Mouse (Mus musculus): ENCODE results near the gene Arl15.

The Arl15 gene

GRCm38 (mm10) chr13:113800246-113800645 is 5.9 kb downstream of the Arl15 start:
- no peak for DNase-seq (ENCODE audit: low read depth, low spot score)

- no peak for DNase-seq (ENCODE audit: low read depth, low spot score)
Observed at GRCm38 (mm10) chr13:113802571-113802970, 8.3 kb downstream of the Arl15 start.

- no peak for DNase-seq (ENCODE audit: low read depth, low spot score)
Observed at GRCm38 (mm10) chr13:113811141-113811540, 16.8 kb downstream of the Arl15 start.

GRCm38 (mm10) chr13:113811910-113812592 is 17.7 kb downstream of the Arl15 start:
- no peak for DNase-seq (ENCODE audit: low read depth, low spot score)

GRCm38 (mm10) chr13:113812593-113812975 is 18.3 kb downstream of the Arl15 start:
- no peak for DNase-seq (ENCODE audit: low read depth, low spot score)

GRCm38 (mm10) chr13:113814121-113814520 is 19.8 kb downstream of the Arl15 start:
- no peak for DNase-seq (ENCODE audit: low read depth, low spot score)

- no peak for DNase-seq (ENCODE audit: low read depth, low spot score)
Observed at GRCm38 (mm10) chr13:113815697-113816420, 21.6 kb downstream of the Arl15 start.

- no peak for DNase-seq (ENCODE audit: low read depth, low spot score)
Observed at GRCm38 (mm10) chr13:113816421-113816810, 22.1 kb downstream of the Arl15 start.

- no peak for DNase-seq (ENCODE audit: low read depth, low spot score)
Observed at GRCm38 (mm10) chr13:113819006-113819405, 24.7 kb downstream of the Arl15 start.

- DNase-seq (ENCODE audit: low read depth, low spot score) = no peak
Observed at GRCm38 (mm10) chr13:113820176-113820575, 25.9 kb downstream of the Arl15 start.

GRCm38 (mm10) chr13:113821891-113822290 is 27.6 kb downstream of the Arl15 start:
- DNase-seq (ENCODE audit: low read depth, low spot score) = no peak

GRCm38 (mm10) chr13:113824027-113824426 is 29.7 kb downstream of the Arl15 start:
- DNase-seq (ENCODE audit: low read depth, low spot score) = no peak

GRCm38 (mm10) chr13:113828633-113829032 is 34.3 kb downstream of the Arl15 start:
- no peak for DNase-seq (ENCODE audit: low read depth, low spot score)

GRCm38 (mm10) chr13:113829079-113829478 is 34.8 kb downstream of the Arl15 start:
- peak; percentile 78 for DNase-seq (ENCODE audit: low read depth, low spot score)

GRCm38 (mm10) chr13:113830805-113831204 is 36.5 kb downstream of the Arl15 start:
- DNase-seq (ENCODE audit: low read depth, low spot score) = no peak

- no peak for DNase-seq (ENCODE audit: low read depth, low spot score)
Observed at GRCm38 (mm10) chr13:113832947-113833346, 38.6 kb downstream of the Arl15 start.

GRCm38 (mm10) chr13:113835921-113836320 is 41.6 kb downstream of the Arl15 start:
- DNase-seq (ENCODE audit: low read depth, low spot score) = peak; percentile 60

GRCm38 (mm10) chr13:113838601-113839576 is 44.6 kb downstream of the Arl15 start:
- DNase-seq (ENCODE audit: low read depth, low spot score) = no peak

- peak; percentile 47 for DNase-seq (ENCODE audit: low read depth, low spot score)
Observed at GRCm38 (mm10) chr13:113840421-113840820, 46.1 kb downstream of the Arl15 start.

GRCm38 (mm10) chr13:113842411-113843309 is 48.4 kb downstream of the Arl15 start:
- DNase-seq (ENCODE audit: low read depth, low spot score) = no peak

GRCm38 (mm10) chr13:113843310-113843649 is 49.0 kb downstream of the Arl15 start:
- DNase-seq (ENCODE audit: low read depth, low spot score) = no peak
